Mouse (Mus musculus): ENCODE measurements at regions not wholly inside any gene's neighbourhood (a gene's known extent, or its start where the extent isn't known, plus 50 kb on each side); places are given as distances from the start of the nearest gene placed in this dataset.

DNA sequence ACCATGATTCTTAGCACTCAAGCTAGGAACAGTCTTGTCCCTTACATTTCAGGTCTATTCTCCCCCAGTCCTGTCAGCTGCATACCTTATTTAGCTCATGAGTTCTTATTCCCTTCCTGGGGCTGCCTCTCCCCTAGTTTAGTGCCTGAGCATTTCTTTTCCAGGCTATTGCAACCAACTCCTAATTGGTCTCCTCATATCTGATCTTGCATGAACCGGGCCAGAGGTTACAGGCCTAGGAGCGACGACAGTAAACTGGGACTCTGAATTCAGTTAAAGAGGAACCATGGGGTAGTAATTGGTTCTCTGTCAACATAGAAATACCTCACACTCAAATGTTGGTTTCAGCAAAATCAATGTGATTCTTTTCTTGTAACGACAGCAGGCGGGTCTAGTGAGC is 195.9 kb downstream of the Kit start:
- DNase-seq (ENCODE audit: low read depth, low spot score) = no peak

DNA sequence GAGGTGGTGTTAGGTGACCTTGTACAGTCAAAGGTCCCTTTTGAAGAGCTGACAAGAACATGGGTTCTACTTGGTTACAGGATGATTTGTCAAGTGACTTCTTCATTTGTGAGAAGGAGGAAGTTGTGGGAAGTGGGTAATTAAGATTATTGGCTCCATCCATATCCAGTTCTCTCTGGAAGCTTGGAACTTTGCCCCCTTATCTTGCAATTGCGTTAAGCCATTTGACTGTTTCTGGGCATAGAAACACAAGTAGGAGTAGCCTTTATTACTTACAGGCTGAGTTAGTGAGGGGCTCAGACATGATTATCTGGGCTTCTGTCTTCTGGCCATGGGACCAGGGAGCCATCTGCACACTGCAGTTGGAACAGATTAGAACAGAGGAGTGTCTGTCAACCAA is 192.5 kb downstream of the Kit start:
- no peak for DNase-seq (ENCODE audit: low read depth, low spot score)

DNA sequence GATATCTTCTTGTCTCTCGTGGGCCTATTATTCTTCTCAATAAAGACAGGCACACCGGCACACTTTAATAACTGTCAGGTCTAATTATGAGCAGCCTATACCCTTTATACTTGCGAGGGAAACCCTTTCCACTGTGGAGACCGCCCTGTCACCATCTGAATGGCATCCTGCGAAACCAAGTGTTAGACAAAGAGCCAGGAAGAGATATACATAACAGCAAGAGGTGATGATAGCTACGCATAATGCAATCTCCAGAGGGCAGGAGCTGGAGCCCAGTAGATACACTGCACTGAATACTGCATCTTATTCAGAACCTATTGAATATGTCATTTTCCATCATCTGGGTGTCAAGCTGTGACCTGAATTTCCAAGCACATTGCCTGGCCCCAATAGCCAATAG is 187.7 kb downstream of the Kit start:
- DNase-seq (ENCODE audit: low read depth, low spot score) = no peak

DNA sequence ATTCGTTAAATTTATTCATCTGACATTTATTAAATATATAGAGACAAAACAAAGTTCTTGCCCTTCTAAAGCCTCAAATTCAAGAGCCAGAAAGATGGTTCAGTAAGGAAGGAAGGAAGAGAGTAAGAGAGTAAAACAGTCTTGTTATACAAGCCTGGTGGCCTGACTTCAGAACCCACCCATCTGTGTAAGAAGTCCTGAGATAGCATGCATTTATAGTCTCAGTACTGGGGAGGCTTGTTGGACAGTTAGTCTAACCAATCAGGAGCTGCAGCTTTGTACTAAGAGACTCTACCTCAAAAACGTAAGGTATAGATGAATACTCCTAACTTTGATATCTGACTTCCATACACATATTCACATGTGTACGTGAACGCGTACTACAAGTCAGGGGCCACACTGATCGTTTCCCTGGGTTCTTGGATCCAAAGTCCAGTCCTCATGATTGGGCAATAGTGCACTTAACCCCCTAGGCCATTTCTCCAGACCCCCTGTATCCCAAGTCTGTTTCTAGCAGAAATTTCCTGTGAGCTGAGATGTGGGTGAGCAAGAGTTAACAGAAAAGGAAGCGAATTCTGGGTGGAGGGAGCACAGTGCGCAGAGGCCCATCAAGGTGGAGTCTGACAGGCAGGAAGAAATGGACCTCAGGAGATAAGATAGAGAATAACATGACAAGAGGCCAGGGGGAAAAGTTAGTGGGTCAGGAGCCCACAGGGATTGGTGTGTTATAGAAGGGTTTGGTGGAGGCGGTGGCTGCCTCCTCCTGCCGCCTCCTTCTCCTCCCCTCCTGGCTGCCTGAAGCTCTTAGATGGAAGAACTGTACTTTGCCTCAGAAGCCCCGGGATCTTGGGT is 187.0 kb downstream of the Kit start:
- DNase-seq (ENCODE audit: low read depth, low spot score) = no peak

DNA sequence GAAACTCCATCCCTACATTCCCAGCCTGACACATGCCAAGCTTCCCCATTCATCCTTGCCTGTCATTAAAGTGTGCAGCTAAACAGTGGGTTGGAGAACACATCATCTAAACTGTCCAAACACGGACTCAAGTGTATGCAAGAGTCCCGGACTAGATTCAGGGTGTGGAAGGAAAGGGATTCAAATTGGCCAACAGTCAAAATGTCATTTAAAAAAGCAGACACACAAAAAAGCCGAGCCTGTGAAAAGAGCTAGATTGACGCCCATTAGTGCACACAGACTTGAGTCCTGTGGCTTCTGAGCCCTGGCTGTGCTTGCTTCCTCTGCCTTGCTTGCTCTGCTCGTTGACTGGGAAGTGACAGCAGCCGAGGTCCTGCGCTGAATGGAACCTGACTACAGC is 181.5 kb downstream of the Kit start:
- DNase-seq (ENCODE audit: low read depth, low spot score) = no peak

DNA sequence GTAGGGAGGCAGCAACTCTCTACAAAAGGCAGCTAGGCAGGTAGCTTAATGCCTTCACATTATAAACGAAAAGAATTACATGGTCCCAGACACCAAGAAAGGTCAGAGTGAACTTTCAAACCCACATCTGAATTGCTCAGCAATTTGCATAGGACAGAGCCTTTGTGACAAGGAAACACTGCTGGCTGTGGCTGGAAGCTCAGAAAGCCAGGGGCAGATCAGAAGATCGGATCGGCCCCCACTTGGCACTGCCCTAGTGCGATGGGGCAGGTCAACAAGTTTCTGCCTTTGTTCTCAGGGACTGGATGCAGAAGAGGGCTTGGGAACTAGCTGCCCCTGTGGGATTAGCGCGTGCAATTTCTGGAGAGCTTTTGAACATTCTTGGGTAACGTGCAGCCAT is 179.6 kb downstream of the Kit start:
- DNase-seq (ENCODE audit: low read depth, low spot score) = peak; percentile 43

DNA sequence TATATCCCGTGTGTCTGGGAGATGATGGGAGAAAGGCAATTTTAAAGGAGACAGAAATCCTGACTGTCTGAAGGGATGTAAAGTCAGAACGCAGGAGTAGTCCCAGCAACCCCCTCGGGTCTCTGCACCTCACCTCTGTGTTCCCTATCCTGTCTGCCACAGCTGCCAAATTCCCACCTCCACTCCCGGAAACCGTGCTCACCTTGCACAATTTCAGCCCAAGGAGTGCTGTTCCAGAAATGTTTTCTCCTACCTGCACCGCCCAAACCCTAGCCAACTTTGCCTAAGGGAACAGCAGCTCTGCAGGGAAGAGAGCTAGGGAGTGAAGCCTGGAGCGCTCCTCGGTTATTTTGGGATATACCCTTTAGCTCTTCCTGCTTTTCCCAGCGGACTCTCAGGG is 170.6 kb downstream of the Kit start:
- DNase-seq (ENCODE audit: low read depth, low spot score) = no peak

DNA sequence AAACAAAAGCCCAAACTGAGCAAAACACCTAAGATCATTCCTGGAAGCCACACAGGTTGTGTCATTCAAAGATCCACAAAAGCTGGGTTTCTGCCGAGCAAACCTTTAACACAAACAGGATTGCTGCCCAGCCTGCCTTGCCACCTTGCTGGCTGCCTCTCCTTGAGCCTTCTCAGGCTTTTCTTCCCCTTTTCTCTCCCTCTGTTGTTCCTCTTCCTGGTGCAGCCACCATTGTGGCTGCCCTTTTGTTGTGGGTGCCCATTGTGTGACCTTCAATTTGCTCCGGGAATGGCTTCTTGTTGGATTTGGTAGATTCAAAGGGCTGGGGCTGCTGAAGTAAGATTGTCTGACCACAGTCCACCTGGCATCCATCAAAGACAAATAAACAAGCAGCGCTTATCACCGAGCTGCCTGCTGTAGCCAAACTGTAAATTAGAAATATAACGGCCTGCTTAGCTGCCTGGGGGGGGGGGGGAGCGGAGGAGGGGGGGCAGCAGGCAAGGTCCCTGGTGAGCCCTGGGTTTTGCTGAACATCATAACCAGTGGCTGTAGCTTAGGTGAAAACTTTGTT is 169.8 kb downstream of the Kit start:
- no peak for DNase-seq (ENCODE audit: low read depth, low spot score)

DNA sequence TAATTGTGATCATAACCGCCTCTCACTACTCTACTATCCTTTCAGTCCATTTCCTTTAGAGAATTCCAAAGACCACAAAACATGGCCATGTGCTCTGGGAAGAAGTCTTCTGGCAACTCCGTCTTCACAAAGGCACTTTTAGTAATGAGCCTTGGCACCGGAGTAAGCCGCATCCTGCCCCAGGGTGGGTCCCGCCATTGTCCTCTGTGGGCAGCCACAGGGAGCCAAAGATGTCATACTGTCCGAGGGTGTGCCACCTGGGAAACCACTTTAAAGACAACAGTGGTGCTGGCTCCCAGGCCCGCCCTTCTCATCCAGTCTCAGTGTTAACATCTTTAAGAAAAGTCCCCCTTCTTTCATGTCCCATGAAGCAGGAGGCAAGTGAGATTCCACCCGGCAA is 164.6 kb downstream of the Kit start:
- peak; percentile 11 for DNase-seq (ENCODE audit: low read depth, low spot score)

DNA sequence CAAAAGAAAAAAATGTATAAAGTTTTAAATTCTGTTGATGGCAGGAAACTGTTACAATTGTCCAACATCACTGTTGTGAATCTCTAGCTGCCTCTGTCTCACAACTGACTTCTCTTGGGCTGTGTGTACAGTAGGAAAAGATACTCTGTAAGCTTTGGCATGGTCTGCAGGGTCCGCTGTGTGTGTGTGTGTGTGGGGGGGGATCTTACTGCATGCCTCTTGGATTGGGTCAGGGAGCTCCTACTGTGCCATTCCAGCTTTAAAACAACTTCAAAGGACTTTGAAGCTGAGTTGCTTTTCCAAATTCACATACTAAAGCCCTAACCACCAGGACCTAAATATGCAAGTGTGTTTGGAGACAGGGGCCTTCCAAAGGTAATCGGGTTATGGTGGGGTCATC is 163.7 kb downstream of the Kit start:
- no peak for DNase-seq (ENCODE audit: low read depth, low spot score)

DNA sequence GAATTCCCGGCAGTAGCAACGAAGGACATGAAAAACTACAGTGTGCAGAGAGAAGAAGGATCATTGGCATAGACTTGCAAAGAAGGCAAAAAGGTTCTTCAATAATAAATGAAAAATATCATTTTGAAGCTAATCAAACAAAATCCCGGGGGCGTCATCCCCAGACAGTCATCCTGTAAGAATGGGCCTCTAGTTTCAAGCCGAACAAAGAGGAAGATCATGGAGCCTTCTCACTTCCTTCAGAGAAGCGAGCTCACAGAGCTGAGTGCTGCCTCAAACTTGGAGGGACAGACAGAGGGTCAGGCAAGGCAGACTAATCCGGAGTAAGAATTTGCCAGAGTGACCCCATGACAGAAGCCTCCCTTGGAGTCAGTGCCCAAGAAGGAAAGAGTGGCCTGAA is 163.0 kb downstream of the Kit start:
- DNase-seq (ENCODE audit: low read depth, low spot score) = no peak

DNA sequence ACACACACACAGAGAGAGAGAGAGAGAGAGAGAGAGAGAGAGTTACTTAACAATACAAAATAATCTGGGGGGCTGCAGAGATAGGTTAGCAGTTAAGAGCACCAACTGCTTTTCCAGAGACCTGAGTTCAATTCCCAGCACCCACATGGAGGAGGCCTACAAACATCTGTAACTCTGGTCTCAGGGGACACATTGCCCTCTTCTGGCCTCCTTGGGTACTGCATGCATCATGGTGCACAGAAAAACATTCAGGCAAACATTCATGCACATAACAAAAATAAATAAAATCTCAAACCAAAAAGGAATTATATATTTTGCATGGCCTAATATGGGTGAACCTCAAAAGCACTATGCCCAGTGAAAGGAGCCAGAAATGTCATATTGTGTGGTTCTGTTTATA is 161.6 kb downstream of the Kit start:
- peak; percentile 38 for DNase-seq (ENCODE audit: low read depth, low spot score)

DNA sequence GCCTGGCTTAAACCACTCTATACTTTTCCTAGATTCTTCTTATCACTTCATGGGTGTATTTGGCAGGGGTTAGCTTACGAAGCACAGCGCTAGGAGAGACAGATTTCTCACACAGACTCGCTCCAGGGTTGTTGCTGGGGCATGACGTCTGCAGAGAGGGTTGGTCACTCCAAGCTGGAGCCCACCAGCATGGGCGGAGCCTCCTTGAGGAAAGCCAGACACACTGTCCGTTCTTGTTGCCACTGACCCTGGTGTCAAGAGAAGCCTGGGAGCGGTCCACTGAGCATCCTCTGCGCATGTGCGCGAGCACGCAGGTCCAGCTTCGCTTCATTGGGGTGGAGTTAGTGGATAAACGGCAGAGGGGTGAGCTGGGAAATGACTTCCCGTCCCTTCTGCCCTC is 159.8 kb downstream of the Kit start:
- no peak for DNase-seq (ENCODE audit: low read depth, low spot score)

DNA sequence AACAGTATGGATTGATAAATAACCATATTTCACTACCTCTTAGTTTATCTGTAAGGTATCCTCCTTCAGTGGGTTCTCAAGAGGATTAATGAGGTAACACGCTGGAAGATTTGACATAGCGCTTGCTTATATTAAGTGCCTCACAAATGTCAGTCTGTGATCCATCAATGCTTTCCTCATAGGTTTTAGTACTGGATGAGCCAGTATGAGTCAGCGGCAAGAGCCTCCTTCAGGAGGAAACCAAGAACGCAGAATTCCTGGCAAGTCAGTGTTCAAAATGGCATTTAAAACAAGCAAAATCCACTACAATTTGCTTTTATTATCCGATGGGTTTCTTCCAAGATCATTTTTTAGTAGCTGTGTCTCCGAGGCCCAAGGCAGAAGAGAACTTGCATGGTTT is 159.3 kb downstream of the Kit start:
- no peak for DNase-seq (ENCODE audit: low read depth, low spot score)

DNA sequence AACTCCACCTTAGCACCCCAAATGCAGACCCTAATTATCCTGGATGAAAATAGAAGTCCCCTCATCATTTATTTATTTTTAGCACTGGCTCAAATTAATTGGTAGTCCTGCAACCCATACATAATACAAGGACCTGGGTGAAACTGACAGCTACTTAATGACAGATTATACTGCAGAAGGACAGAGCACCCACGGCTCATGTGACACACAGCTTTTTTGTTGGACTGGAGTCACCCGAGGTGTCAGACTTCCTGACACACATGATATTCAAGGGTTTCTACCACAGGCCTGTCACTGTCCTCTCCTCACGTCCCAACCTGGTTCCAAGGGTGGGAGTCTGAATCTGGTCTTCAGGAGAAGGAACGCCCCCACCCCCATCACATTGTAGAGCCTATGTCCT is 156.5 kb downstream of the Kit start:
- no peak for DNase-seq (ENCODE audit: low read depth, low spot score)

DNA sequence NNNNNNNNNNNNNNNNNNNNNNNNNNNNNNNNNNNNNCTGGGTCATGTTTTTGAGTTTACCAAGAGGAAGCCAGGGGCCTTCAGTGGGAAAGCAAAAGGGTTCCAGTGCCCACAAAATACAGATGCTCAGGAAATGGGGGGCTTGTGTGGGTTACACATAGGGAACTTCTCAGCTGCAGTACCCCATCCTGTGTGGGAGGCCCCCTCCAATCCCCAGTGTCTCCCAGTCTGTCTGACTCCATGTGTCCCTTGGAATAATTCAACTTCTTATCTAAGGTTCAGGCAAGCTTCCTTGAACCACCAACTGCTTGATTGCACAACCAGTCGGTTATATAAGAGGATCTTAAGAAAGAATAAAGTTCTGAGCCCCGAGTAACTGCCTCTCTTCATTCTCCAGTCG is 156.0 kb downstream of the Kit start:
- DNase-seq (ENCODE audit: low read depth, low spot score) = no peak

DNA sequence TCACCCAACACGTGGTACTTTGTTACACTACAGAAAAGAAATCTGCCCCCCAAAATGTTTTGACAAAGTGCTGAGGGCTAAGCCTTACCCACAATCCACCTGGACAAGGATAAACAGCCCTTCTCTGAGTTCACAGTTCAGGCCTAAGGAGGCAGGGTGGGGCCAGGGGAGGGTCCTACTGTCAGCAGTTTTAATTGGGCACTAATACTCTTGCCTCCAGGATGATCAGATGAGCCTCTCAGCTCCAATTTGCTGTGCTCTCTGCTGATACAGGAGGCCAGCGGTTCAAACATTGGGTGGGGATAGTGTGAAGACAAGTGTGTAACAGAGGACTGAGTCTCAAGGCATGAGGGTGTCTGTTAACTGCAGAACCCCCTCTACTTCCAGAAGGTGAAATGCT is 146.6 kb downstream of the Kit start:
- DNase-seq (ENCODE audit: low read depth, low spot score) = no peak

DNA sequence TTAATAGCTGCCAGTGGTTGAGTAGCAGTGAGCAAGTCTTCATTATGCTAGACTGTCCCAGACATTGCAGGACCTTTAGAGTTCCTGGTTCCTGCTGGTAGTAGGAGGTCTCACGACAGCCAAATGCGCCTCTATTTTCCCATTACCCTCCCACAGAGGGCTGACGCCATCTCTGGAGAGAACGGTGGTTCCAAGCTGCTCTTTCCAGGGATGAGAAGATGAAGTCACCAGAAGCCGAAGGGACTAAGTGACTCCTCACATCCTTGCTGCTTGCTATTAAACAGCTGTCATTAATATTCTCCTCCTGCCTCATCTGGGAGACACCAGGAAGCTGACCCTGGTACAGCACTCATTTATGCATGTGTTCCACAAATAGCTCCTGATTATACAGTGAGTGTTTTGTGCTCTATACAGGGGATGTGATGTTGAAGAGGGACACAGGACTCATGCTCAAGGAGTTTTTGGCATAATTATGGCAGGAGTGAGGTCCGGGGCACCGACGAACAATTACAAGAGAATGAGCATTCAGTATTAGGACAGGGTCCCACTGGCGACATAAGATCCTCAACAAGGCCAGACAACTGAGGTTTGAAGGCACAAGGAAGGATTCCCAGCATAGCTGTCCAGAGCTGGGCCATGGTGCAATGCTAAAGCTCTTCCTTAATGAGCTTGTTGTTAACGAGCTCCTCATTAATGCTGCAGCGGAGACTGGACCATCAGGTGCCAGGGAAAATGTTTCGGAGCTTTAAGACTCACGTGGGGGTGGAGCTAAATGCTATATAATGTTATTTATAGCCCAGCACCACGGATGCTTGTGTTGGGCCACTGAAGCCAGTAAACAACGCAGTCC is 145.6 kb downstream of the Kit start:
- no peak for DNase-seq (ENCODE audit: low read depth, low spot score)

DNA sequence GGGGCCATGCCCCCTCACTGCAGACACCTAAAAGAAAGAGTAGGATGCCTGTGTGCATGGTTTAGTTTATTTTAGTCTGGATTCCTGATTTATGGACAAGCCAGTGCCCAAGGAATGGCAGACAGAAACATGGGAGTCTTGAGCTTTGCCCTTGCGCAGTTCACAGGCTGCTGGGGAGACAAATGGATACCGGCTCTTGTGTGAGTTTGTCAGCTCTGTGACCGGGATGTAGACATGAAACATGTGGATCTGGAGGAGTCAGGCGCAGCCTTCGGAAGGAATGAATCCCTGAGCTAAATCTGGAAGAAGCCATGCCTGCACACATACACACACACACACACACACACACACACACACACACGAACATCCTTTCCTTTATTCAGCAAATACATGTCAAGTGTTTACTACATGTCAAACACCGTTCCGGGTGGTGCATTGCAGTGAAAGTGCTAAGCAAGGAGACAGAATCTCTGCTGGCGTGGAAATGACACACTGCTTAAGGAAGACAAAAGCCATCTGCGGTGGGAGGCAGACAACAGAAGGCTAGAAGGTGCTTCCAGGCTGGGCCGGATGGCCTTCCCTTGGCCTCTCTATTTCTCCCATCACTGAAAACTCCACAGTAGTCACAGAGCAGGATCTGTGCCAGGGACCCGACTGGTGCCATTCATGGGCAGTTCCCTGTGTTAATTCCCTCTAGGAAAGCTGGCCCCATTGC is 144.0 kb downstream of the Kit start:
- DNase-seq (ENCODE audit: low read depth, low spot score) = no peak
